Mouse (Mus musculus) left cerebral cortex, postnatal 25 days (tissue): ENCODE measurements around the gene Dynlt1f. TPM values are rescaled to one million over a fixed set of nuclear protein-coding genes. Genes with fewer than 3 reads are reported as not detected.

Experiments
- total RNA-seq, 2 experiments: library from RNA; stranded (reverse); gene quantifications; 2 replicates each; pipeline ENCODE4 v1.2.3; 2021

Dynlt1f gene
- total RNA-seq, 2 experiments from 2014 or later = 37.0 to 42.8 TPM

Other genes starting within 250 kb of the Dynlt1f start
- gene Dynlt1b, start 225.8 kb downstream of the Dynlt1f start, total RNA-seq = 10 to 100 TPM; 59.2 to 67.9 TPM
- gene Dynlt1c, start 54.2 kb downstream of the Dynlt1f start, total RNA-seq = 10 to 100 TPM; 20.5 TPM
- under 1 TPM in 1 of 2 experiments, not detected in 1; 0.85 TPM for gene Sytl3, start 3.2 kb upstream of the Dynlt1f start, total RNA-seq
- 10 to 100 TPM; 44.7 to 55.6 TPM for gene Ezr, start 126.9 kb upstream of the Dynlt1f start, total RNA-seq